Mouse (Mus musculus): ENCODE measurements around the gene Thrb.

Thrb gene

GRCm38 (mm10) chr14:17659686-17660328, at the start of gene Thrb:
Gene Thrb, plus strand, starts transcription at chr14:17660261.
- in situ Hi-C loops (cut with MboI, MseI) = loop anchor here (5.0 kb wide), 1 partner anchor 253 kb away; no protein-coding TSS in a partner anchor

GRCm38 (mm10) chr14:17621671-17622070, 38.4 kb upstream of the Thrb start:
- in situ Hi-C loops (cut with MboI, MseI) = no loop called here

- in situ Hi-C loops (cut with MboI, MseI) = no loop called here
Observed at GRCm38 (mm10) chr14:17623936-17624335, 36.1 kb upstream of the Thrb start.

- in situ Hi-C loops (cut with MboI, MseI) = no loop called here
Observed at GRCm38 (mm10) chr14:17629215-17629614, 30.8 kb upstream of the Thrb start.

GRCm38 (mm10) chr14:17632887-17633522, 27.1 kb upstream of the Thrb start:
- in situ Hi-C loops (cut with MboI, MseI) = no loop called here

GRCm38 (mm10) chr14:17636971-17637370, 23.1 kb upstream of the Thrb start:
- in situ Hi-C loops (cut with MboI, MseI) = no loop called here

- in situ Hi-C loops (cut with MboI, MseI) = no loop called here
Observed at GRCm38 (mm10) chr14:17641770-17642169, 18.3 kb upstream of the Thrb start.

- in situ Hi-C loops (cut with MboI, MseI) = no loop called here
Observed at GRCm38 (mm10) chr14:17655084-17655483, 5.0 kb upstream of the Thrb start.

GRCm38 (mm10) chr14:17659031-17659430, 1.0 kb upstream of the Thrb start:
- in situ Hi-C loops (cut with MboI, MseI) = no loop called here

GRCm38 (mm10) chr14:17660329-17661099, 453 bp downstream of the Thrb start:
- in situ Hi-C loops (cut with MboI, MseI) = loop anchor here (5.0 kb wide), 1 partner anchor 253 kb away; no protein-coding TSS in a partner anchor

- in situ Hi-C loops (cut with MboI, MseI) = loop anchor here (5.0 kb wide), 1 partner anchor 254 kb away; no protein-coding TSS in a partner anchor
Observed at GRCm38 (mm10) chr14:17661100-17661521, 1.1 kb downstream of the Thrb start.

- in situ Hi-C loops (cut with MboI, MseI) = loop anchor here (5.0 kb wide), 1 partner anchor 255 kb away; no protein-coding TSS in a partner anchor
Observed at GRCm38 (mm10) chr14:17662087-17662486, 2.0 kb downstream of the Thrb start.

GRCm38 (mm10) chr14:17674335-17674734, 14.3 kb downstream of the Thrb start:
- in situ Hi-C loops (cut with MboI, MseI) = no loop called here

GRCm38 (mm10) chr14:17675214-17675613, 15.2 kb downstream of the Thrb start:
- in situ Hi-C loops (cut with MboI, MseI) = no loop called here

GRCm38 (mm10) chr14:17681479-17681878, 21.4 kb downstream of the Thrb start:
- in situ Hi-C loops (cut with MboI, MseI) = no loop called here

- in situ Hi-C loops (cut with MboI, MseI) = no loop called here
Observed at GRCm38 (mm10) chr14:17684881-17685280, 24.8 kb downstream of the Thrb start.

GRCm38 (mm10) chr14:17685491-17685890, 25.4 kb downstream of the Thrb start:
- in situ Hi-C loops (cut with MboI, MseI) = no loop called here

GRCm38 (mm10) chr14:17686939-17687338, 26.9 kb downstream of the Thrb start:
- in situ Hi-C loops (cut with MboI, MseI) = no loop called here

GRCm38 (mm10) chr14:17691246-17691645, 31.2 kb downstream of the Thrb start:
- in situ Hi-C loops (cut with MboI, MseI) = no loop called here

GRCm38 (mm10) chr14:17695526-17695925, 35.5 kb downstream of the Thrb start:
- in situ Hi-C loops (cut with MboI, MseI) = no loop called here

- in situ Hi-C loops (cut with MboI, MseI) = no loop called here
Observed at GRCm38 (mm10) chr14:17697920-17698632, 38.0 kb downstream of the Thrb start.

GRCm38 (mm10) chr14:17700228-17700627, 40.2 kb downstream of the Thrb start:
- in situ Hi-C loops (cut with MboI, MseI) = no loop called here
